Mouse (Mus musculus): Measurements from ENCODE around the gene Scn4a.
"Not testable (repeated sequence)": the region's sequence is repeated elsewhere in the genome, so short reads cannot be mapped to it uniquely, and the experiment has no call there.

Gene Scn4a

DNA sequence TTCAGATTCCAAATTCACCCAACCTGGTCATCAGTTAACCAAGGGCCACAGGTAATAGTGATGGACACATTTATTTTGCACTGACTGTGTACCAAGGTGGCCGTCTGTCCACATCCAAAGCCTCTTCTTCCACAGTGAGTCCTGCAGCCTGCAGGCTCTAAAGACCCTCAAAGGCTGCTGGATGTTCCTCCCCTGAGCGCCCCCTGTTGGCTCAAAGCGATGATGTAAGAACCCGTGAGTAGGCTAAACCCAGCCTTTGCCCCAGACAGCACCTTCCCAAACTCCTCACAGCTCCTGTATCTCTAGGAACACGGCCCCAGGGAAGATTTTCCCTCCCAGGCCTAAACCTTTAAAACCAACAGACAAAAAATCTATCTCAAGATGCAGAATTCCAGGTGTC lies 6.3 kb upstream of the Scn4a start:
- in situ Hi-C loops (cut with MboI, MseI), result loop anchor here (10.0 kb wide), 1 partner anchor 795 kb away; no protein-coding TSS in a partner anchor

DNA sequence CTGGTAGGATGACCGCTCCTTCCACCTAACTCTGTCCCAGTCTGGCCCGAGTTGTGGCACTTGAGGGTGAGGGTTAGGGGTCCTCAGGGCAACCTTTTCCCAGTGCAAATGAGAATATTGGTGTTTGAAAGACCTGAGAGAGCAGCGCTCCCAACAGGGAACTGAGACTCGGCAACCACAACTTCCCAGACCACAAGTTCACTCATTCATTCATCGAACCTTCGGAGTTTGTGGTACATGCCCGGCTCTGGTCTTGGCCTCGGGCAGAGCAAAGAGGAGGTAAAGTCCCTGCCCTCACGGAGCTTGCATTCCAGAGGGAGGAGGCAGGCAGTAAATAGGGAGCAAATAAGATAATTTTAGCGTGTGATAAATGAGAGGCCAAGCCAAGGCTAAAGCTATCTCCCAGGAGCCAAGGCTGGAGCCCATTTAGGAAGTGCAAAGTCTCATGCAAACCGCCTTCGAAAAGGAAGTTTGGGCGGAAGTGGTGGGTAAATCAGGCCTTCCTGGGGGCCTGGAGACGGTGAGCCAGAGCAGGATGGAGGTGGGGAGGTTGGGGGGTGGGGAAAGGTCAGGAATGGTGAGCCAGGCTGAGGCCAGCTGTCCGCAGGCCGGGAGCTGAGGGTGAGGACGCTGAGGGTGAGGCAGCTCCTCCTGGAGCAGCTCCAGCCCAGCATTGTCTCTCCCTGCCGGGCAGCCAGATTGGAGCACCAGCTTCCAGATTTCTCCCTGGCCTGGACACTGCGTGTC lies 2.5 kb upstream of the Scn4a start:
- in situ Hi-C loops (cut with MboI, MseI), result loop anchor here (10.0 kb wide), 1 partner anchor 799 kb away; no protein-coding TSS in a partner anchor

DNA sequence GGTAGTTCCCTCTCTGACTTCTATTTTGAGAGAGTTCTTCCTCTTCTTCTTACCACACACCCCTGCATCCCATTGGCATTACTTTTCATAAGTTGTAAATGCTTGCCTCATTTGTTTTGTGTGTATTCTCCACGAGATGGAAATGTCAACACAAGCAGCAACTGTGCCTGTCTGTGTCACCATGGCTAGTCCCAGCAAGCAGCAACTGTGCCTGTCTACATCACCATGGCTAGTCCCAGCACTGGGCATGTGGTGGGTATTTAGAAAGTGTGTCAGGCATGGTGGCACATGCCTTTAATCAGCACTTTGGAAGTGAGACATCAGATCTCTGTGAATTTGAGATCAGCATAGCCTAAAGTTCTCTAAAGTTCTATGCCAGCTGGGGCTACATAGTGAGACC lies 1.1 kb upstream of the Scn4a start:
- in situ Hi-C loops (cut with MboI, MseI), result loop anchor here (10.0 kb wide), 1 partner anchor 801 kb away; no protein-coding TSS in a partner anchor

DNA sequence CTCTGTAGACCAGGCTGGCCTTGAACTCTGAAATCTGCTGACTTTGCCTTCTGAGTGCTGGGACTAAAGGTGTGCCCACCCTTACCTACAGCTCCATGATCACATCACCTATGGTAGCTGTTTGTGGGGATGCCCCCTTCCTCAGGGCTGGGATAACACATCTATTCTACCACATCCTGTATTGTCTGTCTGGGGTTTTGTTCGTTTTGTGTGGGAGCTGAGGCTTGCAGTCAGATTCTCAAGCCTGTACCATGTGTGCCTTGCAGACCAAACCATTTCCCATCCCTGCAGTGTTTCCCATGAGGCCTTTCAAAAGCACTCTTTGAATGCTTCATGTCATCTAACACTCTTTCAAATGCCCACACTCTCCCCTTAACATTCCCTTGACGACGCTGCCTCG lies 1.1 kb downstream of the Scn4a start:
- in situ Hi-C loops (cut with MboI, MseI), result loop anchor here (10.0 kb wide), 1 partner anchor 803 kb away; no protein-coding TSS in a partner anchor

DNA sequence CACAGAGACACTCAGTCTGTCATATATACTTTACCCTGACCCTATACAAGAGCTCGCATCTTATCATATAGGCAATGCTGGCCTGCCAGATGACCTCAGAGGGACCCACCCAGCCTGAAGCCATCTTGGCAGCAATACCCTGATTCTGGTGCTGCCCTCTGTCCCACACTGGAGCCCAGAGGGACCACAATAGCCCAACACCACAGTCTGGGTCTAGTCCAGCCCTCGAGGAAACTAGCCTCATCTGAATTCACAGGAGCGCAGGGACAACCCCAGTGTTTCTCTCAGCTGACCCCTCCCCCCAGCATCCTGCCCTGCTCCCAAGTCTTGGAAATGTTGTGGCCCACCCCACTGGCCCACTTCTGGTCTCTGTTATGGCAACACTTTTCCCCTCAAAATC lies 1.8 kb downstream of the Scn4a start:
- in situ Hi-C loops (cut with MboI, MseI), result loop anchor here (10.0 kb wide), 1 partner anchor 804 kb away; no protein-coding TSS in a partner anchor

DNA sequence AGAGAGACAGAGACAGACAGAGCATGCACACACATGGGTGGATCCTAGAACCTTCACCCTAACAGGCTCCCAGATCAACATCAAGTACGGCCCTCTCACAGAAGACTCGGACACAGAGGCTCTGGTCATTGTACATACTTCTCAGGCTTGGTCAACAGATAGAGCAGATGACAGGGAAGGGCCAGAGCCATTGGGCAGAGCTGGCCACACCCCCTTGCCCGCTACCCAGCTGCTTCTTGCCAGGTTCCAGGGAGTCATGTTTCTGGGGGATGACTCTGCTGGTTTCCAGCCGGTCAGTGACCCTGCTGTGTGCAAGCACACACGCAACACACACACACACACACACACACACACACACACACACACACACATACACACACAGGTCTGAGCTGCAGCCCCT lies 2.2 kb downstream of the Scn4a start:
- in situ Hi-C loops (cut with MboI, MseI), result loop anchor here (10.0 kb wide), 1 partner anchor 804 kb away; no protein-coding TSS in a partner anchor

DNA sequence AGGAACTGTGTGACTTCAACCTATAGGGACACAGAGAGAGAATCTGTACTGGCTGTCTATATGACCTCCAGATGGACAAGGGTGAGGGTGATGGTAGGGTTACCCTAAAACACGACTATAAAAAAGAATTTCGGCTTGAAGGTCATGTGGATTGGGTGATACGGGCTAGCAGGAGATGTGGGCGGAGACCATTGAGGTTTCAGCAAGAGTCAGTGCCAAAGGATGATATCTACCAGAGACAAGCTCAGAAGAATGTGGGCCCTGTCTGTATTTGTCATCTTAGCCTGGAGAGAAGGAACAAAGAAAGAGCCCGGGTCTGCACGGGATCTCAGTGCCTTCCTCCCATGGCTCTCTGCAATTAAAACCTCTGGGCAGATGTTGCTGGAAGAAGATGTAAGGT lies 3.3 kb downstream of the Scn4a start:
- in situ Hi-C loops (cut with MboI, MseI), result loop anchor here (10.0 kb wide), 1 partner anchor 805 kb away; no protein-coding TSS in a partner anchor

DNA sequence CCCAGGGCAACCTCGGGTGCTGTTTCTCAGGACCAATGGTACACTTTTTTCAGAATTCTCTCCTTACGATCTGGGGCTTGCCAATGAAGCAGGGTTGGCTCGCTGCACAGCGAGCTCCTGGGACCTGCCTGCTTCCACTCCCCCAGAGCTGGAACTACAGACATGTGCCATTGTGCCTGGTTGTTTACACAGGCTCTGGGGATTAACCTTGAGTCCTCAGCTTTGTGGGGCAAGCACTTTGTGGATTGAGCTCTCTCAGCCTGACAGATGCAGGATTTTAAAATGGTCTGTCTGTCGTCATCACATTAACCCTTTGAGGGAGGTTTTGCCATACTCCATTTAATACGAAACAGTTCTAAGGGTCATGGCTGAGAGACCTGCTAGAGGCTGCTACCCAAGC lies 8.2 kb downstream of the Scn4a start:
- in situ Hi-C loops (cut with MboI, MseI), result no loop called here

DNA sequence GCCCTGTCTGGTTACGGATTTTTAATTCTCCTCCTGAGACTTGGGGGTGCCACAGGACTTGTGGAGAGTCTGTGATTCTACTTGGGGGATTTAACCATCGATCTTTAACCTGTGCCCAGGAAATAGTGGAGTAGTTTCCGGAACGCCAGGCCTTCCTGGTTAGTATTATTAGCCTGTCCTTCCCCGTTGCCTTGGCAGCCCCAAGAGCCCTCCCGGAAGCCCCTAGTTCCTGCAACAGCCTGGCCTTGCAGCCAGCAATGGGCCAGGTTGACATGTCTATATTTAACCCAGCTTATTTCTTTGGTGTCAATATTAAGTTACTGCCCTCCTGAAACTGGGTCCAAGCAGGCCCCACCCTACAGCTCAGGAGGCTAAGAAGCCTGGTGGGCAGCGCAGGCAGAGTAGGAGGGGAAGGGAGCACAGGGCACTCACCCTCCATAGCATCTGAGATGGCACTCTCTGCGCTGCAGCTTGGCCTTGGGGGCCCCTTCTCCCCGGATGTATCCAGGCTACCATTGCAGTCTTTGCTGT lies 12.0 kb downstream of the Scn4a start:
- in situ Hi-C loops (cut with MboI, MseI), result no loop called here

DNA sequence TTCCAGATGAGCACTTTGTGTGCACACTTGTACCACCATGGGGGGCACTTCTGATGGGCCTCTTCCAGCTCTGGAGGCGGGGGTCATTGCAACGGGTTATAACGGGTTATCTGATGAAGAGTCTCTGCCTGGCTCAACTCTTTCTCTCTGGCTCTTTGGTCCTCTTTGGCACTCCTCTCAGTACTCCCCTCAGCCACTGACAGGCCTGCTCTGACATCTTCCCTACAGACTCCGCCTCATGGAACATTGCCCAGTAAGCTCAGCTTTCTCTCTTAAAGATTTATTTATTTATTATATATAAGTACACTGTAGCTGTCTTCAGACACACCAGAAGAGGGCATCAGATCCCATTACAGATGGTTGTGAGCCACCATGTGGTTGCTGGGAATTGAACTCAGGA lies 13.8 kb downstream of the Scn4a start:
- in situ Hi-C loops (cut with MboI, MseI), result not testable (repeated sequence)

DNA sequence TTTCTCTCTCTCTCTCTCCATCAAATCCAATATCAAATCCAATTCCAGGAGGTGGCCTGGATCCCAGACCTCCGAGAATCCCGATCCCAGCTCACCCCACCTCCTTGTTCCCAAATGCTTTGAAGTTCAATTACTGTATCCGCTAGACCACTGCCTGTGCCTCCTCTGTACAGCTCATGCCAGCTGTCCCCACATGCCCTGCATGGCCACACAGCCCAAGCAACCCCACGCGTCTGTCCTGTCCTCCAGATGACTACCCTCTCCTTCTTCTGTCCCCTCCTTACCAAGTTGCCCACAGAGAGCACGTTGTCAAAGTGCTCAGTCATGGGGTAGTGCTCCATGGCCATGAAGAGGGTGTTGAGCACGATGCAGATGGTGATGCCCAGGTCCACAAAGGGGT lies 14.2 kb downstream of the Scn4a start:
- in situ Hi-C loops (cut with MboI, MseI), result no loop called here

DNA sequence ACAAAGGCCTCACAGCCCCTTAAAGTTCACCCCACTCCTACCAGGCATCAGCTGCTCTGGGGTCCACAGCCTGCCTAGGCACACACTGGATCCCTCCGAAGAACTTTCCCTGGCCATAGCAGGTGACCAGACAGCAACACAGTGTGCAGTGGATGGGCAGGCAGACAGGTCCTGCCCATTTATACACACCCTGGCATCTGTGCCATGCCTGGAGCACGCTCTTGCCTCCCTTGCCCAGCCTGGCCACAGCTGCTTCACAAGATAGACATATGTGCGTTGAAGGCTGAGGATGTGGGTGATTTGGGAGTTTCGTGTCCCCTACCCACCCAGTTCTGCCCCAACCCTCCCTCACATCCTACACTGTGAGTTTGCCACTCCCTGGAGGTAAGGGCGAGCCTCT lies 15.1 kb downstream of the Scn4a start:
- in situ Hi-C loops (cut with MboI, MseI), result no loop called here

DNA sequence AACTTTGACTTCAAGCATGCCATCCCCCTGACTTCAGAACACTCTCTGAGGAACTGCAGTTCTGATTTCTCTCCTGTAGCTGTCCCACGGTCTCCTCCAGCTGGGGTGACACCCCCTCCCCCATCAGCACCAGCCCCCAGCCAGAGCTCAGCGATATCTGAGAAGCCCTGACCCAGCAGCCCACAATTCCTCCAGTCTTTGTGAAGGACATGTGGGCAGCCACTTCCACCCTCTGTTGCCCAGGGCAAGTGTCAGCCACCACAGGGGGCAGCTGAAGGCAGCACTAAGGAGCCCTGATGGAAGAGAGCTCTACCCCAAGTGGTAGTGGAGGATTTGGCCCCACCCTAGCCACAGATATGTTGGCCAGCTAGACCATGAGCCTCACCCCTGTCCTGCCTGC lies 19.0 kb downstream of the Scn4a start:
- in situ Hi-C loops (cut with MboI, MseI), result no loop called here

DNA sequence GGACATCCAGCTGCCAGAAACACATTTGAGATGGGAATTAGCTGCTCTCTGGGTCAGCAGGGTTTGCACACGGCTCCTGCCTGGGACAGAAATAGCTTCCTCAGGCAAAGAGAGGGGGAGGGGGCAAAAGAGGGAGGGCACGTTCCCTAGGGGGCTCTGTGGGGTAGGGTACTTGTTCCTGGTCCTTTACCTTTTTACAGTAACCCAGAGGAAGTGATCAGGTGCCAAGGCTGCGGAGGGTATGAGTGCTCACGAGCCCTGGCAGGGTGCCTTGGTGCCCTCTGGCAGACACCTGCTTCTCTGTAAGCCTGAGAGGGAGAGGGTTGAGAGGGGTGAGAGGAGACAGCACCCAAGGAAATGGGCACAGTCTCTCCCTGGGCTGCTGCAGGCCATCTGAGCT lies 20.6 kb downstream of the Scn4a start:
- in situ Hi-C loops (cut with MboI, MseI), result no loop called here

DNA sequence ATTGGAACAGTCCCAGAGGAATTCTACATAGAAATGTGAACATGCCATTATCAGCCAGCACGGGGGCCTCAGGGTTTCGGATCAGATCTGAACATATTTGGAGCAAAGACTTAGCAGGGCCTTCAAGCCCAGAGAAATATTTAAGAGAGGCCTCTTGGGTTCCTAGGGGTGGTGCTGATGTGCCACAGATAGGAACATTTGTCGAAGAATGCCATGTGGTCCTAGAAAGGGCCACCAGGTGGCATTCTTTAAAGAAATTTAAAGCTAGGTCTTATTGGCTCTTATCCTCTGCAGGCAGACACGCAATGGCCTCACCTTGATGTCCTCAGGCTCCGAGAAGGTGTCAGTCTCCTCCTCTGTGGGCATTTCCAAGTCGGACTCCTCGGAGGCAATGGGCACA lies 23.4 kb downstream of the Scn4a start:
- in situ Hi-C loops (cut with MboI, MseI), result loop anchor here (5.0 kb wide), 1 partner anchor 48 kb away; no protein-coding TSS in a partner anchor

DNA sequence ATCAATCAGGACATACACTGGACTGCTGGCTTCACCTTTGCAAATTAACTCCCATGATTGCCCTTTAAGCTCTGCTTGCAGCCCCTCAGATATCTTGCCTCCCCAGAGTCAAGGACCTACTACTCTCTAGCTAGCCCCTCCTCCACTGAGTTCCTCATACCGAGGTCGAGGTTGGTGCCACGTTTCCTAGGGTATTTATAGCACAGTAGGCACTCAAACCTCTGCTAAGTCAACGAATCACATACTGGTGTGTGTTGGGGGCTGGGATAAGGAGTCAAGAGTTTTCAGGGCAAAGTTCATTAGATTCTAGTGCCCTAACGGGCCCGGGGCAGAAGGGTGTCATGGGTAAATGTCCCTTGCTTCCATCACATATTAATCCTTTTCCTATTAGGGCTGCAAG lies 24.0 kb downstream of the Scn4a start:
- in situ Hi-C loops (cut with MboI, MseI), result loop anchor here (5.0 kb wide), 1 partner anchor 48 kb away; no protein-coding TSS in a partner anchor

DNA sequence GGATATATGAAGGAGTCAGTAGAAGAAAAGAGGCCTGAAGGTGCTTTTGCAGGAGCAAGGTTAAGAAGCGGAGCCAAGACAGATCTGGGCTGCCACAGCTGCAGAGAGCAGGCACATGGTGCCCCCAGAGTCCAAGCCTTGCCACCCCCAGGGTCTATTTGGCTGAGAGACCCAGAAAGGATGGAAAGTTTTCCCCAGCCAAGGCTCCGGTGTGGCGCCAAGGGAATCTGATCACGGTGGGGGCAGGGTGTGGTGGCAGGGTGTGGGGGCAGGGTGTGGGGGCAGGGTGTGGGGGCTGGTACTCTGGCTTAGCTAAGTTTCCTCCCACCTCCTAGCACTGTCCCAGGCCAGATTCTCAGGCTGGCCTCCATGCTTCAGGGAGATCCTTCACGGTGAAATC lies 24.6 kb downstream of the Scn4a start:
- in situ Hi-C loops (cut with MboI, MseI), result loop anchor here (5.0 kb wide), 1 partner anchor 49 kb away; no protein-coding TSS in a partner anchor

DNA sequence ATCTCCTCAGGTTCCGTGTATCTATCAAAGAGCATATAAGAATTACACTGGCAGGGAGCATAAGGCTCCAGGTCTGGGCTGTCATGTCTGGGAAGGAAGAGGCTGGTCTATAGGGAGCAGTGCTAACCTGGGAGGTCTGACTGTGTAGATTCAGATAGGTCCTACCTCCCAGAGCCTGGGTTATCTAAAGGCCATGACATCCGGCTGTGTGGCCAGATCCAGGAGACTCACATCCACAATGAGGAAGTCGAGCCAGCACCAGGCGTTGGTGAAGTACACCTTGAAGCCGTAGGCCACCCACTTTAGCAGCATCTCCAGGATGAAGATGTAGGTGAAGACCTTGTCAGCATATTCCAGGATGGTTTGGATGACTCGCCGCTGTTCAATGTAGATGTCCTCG lies 26.6 kb downstream of the Scn4a start:
- in situ Hi-C loops (cut with MboI, MseI), result loop anchor here (5.0 kb wide), 1 partner anchor 51 kb away; no protein-coding TSS in a partner anchor

DNA sequence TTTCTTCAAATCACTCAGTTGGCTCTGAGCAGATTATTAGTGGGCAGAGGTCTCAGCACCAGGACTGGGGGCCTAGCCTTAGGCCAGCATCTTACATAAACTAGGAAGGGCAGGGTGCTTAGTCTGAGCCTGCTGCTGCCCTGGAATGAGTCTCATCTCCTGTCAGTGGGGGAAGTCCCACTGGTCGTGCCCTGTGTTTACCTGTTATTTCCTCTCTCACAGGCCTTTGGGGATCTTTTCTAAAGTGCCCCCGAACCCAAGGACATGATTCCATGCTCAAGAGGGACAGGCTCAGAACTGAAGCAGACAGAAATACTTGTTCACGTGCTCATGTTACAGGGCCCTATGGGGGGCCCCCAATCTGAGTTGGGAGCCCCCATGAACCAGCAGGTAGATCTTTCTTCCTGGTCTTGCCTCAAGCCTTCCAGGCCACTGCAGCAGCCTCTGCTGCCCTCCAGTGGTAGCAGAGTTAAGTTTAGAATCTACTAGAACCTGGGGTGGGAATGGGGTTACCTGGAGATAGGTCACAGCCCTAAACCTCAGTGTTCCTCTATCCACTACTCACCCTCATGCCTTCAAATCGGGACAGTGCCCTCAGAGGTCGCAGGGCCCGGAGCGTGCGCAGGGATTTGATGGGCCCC lies 27.4 kb downstream of the Scn4a start:
- in situ Hi-C loops (cut with MboI, MseI), result loop anchor here (5.0 kb wide), 1 partner anchor 52 kb away; no protein-coding TSS in a partner anchor

DNA sequence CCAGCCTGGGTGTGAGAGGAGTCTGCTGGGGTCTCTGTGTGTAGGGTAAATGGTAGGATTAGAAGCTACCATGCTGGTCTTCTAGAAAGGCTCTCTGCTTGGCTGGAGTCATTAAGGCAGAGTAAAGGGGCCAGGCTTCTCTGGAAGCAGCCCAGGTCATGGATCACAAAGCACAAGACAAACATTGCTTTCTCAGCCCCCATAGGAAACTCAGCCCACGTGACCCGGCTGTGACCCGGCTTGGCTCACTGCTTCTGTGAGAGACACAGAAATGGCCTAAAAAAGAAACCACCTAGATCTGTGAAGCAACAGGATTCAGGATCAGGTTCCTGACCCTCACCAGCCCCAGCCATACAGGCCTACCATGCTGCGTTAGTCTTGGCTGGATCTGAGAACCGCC lies 28.2 kb downstream of the Scn4a start:
- in situ Hi-C loops (cut with MboI, MseI), result loop anchor here (5.0 kb wide), 2 partner anchors 38 to 52 kb away; no protein-coding TSS in a partner anchor

DNA sequence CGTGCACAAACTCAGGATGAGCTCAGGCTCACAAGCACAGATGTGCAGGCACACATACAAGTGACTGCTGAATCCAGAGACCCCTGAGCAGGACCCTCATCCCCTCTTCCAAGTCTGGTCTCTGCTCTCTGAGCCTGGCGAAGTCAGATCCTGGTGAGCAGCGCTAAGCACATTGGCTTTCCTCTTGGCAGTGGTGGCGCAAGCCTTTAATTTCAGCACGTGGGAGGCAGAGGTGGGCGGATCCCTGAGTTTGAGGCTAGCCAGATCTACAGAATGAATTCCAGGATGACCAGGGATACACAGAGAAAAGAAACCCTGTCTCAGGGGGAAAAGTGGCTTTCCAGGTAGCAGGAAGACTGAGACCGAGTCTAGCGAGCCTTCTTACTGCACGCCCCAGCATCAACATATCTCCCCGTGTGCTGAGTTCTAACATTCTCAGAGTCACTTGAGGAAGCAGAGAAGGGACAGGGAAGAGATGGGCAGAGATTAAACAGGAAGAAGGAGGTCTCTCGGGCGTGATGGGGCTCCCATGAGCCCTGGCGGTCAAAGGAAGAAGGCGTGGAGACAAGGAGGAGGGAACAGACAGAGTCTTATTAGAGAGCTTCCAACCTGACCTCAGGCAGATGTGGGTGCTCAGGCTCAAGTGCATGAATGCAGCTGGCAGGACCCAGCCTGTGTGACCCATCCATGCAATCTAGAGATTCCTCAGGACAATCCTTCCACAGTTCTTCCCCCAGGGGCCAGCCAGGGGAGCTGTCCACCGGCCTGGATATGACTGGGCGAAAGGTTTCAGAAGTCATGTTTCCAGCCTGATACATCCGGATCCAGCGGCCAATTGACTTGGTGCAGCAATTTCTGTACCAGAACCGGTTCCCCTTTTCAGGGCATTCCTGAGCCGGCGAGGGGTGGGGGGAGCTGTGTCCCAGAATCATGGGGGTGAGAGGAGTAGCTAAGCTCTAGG lies 34.4 kb downstream of the Scn4a start:
- in situ Hi-C loops (cut with MboI, MseI), result no loop called here
